Mouse (Mus musculus) neural tube, embryonic 12.5 days (tissue): ENCODE results near the gene Gpr146. TPM values are rescaled to one million over a fixed set of nuclear protein-coding genes. Genes with fewer than 3 reads are reported as not detected.
A peak's percentile ranks its signal among the peaks of the same experiment; 100 is the strongest.

Source experiments
- ATAC-seq: fragments of 200-750 bp; cut with Nextera tagmentation; 2 replicates; pipeline ENCODE4 v1.8.0; 2017; ENCODE audit warnings: low read depth, mild to moderate bottlenecking, moderate TSS enrichment, moderate library complexity; ENCODE audit not compliant: low FRiP score
- H3K27ac ChIP-seq: fragments of 300-500 bp; sonication (generic); 2 replicates; pipeline ENCODE4 v1.5.1; 2016
- H3K27me3 ChIP-seq: fragments of 300-500 bp; sonication (generic); replicated peaks from 2 replicates; pipeline ENCODE4 v1.6.1; 2016; ENCODE audit warnings: mild to moderate bottlenecking
- H3K36me3 ChIP-seq: fragments of 300-500 bp; sonication (generic); 2 replicates; pipeline ENCODE4 v1.6.1; 2016; ENCODE audit warnings: mild to moderate bottlenecking
- H3K4me1 ChIP-seq: fragments of 300-500 bp; sonication (generic); 2 replicates; pipeline ENCODE4 v1.6.1; 2016
- H3K4me2 ChIP-seq: fragments of 300-500 bp; sonication (generic); replicated peaks from 2 replicates; pipeline ENCODE4 v1.6.1; 2016; ENCODE audit warnings: mild to moderate bottlenecking
- H3K4me3 ChIP-seq: fragments of 300-500 bp; sonication (generic); 2 replicates; pipeline ENCODE4 v1.5.1; 2016
- H3K9ac ChIP-seq: fragments of 300-500 bp; sonication (generic); 2 replicates; pipeline ENCODE4 v1.6.1; 2016; ENCODE audit warnings: mild to moderate bottlenecking
- H3K9me3 ChIP-seq: fragments of 300-500 bp; sonication (generic); 2 replicates; pipeline ENCODE4 v1.6.1; 2016; ENCODE audit warnings: mild to moderate bottlenecking
- WGBS: fragments of 180-500 bp; shearing (Covaris S2); methylation state at CpG from one replicate; pipeline ENCODE4 v1.1.7; 2016; 5-methylcytosine and 5-hydroxymethylcytosine counted together
- polyA plus RNA-seq: library from polyadenylated mRNA; unstranded; fragments of >200 nt; fragmentation: Nextera tagmentation; extraction: Ambion mirVana; gene quantifications from 2 replicates; pipeline ENCODE4 v1.2.1, GENCODE M21; 2016

Gene Gpr146
- polyA plus RNA-seq, 1 experiment from 2014 or later: 1.9 TPM

- Histone ChIP-seq H3K9ac (no peak overlapping the region), H3K36me3 (no peaks in the 10 kb centered on the region), H3K4me2 (no peak overlapping the region), H3K4me3 (no peak overlapping the region), H3K4me1 (no peaks in the 10 kb centered on the region), H3K27me3 (no peaks in the 10 kb centered on the region), H3K27ac (no peak overlapping the region), H3K9me3 (no peaks in the 10 kb centered on the region)
- 90% methylated on average over 4 of the region's 4 CpGs for WGBS
- ATAC-seq: no peak
Measured at GRCm38 (mm10) chr5:139397359-139397916, 19.9 kb downstream of the Gpr146 start.

- Histone ChIP-seq H3K4me2 (no peak overlapping the region), H3K4me1 (no peaks in the 10 kb centered on the region), H3K4me3 (no peak overlapping the region), H3K27ac (no peak overlapping the region), H3K9ac (no peak overlapping the region), H3K9me3 (no peaks in the 10 kb centered on the region), H3K36me3 (no peaks in the 10 kb centered on the region), H3K27me3 (no peaks in the 10 kb centered on the region)
- peak; percentile 41; the same call in 1 of the 2 replicates for ATAC-seq
- 44% methylated on average over 5 of the region's 5 CpGs for WGBS
Measured at GRCm38 (mm10) chr5:139397959-139398753, 20.7 kb downstream of the Gpr146 start.

- Histone ChIP-seq H3K36me3 (no peaks in the 10 kb centered on the region), H3K4me1 (no peaks in the 10 kb centered on the region), H3K9ac (no peak overlapping the region), H3K27me3 (no peaks in the 10 kb centered on the region), H3K27ac (no peak overlapping the region), H3K9me3 (no peaks in the 10 kb centered on the region), H3K4me3 (no peak overlapping the region), H3K4me2 (no peak overlapping the region)
- no peak for ATAC-seq
- 85% methylated on average over 5 of the region's 5 CpGs for WGBS
Measured at GRCm38 (mm10) chr5:139398786-139399185, 21.3 kb downstream of the Gpr146 start.

- H3K4me3 ChIP-seq: no peak overlapping the region
- H3K27me3 ChIP-seq: no peaks in the 10 kb centered on the region
- 90% methylated on average over 14 of the region's 14 CpGs for WGBS
- no peak overlapping the region for H3K4me2 ChIP-seq
- no peak for ATAC-seq
- H3K27ac ChIP-seq: no peak overlapping the region
- H3K9me3 ChIP-seq: no peaks in the 10 kb centered on the region
- H3K9ac ChIP-seq: no peak overlapping the region
- H3K4me1 ChIP-seq: no peaks in the 10 kb centered on the region
- H3K36me3 ChIP-seq: no peaks in the 10 kb centered on the region
Measured at GRCm38 (mm10) chr5:139399991-139400390, 22.5 kb downstream of the Gpr146 start.

GRCm38 (mm10) chr5:139402106-139402505 is 24.6 kb downstream of the Gpr146 start:
- no peak overlapping the region for H3K9ac ChIP-seq
- no peaks in the 10 kb centered on the region for H3K27me3 ChIP-seq
- ATAC-seq: no peak
- H3K27ac ChIP-seq: no peak overlapping the region
- H3K36me3 ChIP-seq: no peaks in the 10 kb centered on the region
- H3K4me2 ChIP-seq: no peak overlapping the region
- no peaks in the 10 kb centered on the region for H3K9me3 ChIP-seq
- 89% methylated on average over 2 of the region's 2 CpGs for WGBS
- H3K4me1 ChIP-seq: peaks cover 12% of the 10 kb centered on the region; the same call in 1 of the 2 replicates
- no peak overlapping the region for H3K4me3 ChIP-seq

- H3K27me3 ChIP-seq: no peaks in the 10 kb centered on the region
Measured at GRCm38 (mm10) chr5:139403692-139404260, 26.3 kb downstream of the Gpr146 start.

GRCm38 (mm10) chr5:139404801-139405401 is 27.4 kb downstream of the Gpr146 start, which contains the start of gene C130050O18Rik:
Gene C130050O18Rik, plus strand, starts transcription at chr5:139405280.
- Histone ChIP-seq H3K27me3 (no peaks in the 10 kb centered on the region), H3K4me1 (peaks cover 17% of the 10 kb centered on the region; the same call in 1 of the 2 replicates), H3K9ac (no peak within 1 kb of the TSS), H3K27ac (no peak within 1 kb of the TSS), H3K4me2 (no peak within 1 kb of the TSS), H3K36me3 (no peaks in the 10 kb centered on the region), H3K9me3 (no peaks in the 10 kb centered on the region), H3K4me3 (no peak within 1 kb of the TSS)
- ATAC-seq: no peak
- WGBS: 76% methylated on average over 6 of the region's 6 CpGs

More at GRCm38 (mm10) chr5:139403692-139404260, 26.3 kb downstream of the Gpr146 start:
- Histone ChIP-seq H3K36me3 (no peaks in the 10 kb centered on the region), H3K4me2 (no peak overlapping the region), H3K9ac (no peak overlapping the region), H3K4me1 (peaks cover 17% of the 10 kb centered on the region; the same call in 1 of the 2 replicates), H3K4me3 (no peak overlapping the region), H3K27ac (no peak overlapping the region), H3K9me3 (no peaks in the 10 kb centered on the region)
- no peak for ATAC-seq
- 90% methylated on average over 8 of the region's 8 CpGs for WGBS

GRCm38 (mm10) chr5:139405478-139405877 is 28.0 kb downstream of the Gpr146 start:
- no peak overlapping the region for H3K4me3 ChIP-seq
- H3K4me1 ChIP-seq: peaks cover 17% of the 10 kb centered on the region; the same call in 1 of the 2 replicates
- no peak for ATAC-seq
- WGBS: 72% methylated on average over 7 of the region's 7 CpGs
- H3K9ac ChIP-seq: no peak overlapping the region
- no peaks in the 10 kb centered on the region for H3K9me3 ChIP-seq
- H3K27me3 ChIP-seq: no peaks in the 10 kb centered on the region
- no peaks in the 10 kb centered on the region for H3K36me3 ChIP-seq
- no peak overlapping the region for H3K27ac ChIP-seq
- no peak overlapping the region for H3K4me2 ChIP-seq

GRCm38 (mm10) chr5:139405953-139406352 is 28.5 kb downstream of the Gpr146 start:
- 79% methylated on average over 3 of the region's 3 CpGs for WGBS

GRCm38 (mm10) chr5:139407121-139407885 is 29.8 kb downstream of the Gpr146 start:
- Histone ChIP-seq H3K36me3 (no peaks in the 10 kb centered on the region), H3K4me1 (peaks cover 22% of the 10 kb centered on the region; the same call in 1 of the 2 replicates), H3K27me3 (no peaks in the 10 kb centered on the region), H3K27ac (no peak overlapping the region), H3K4me2 (no peak overlapping the region), H3K9me3 (no peaks in the 10 kb centered on the region), H3K9ac (no peak overlapping the region), H3K4me3 (no peak overlapping the region)
- no peak for ATAC-seq
- 89% methylated on average over 14 of the region's 14 CpGs for WGBS

More at GRCm38 (mm10) chr5:139405953-139406352, 28.5 kb downstream of the Gpr146 start:
- Histone ChIP-seq H3K9me3 (no peaks in the 10 kb centered on the region), H3K27me3 (no peaks in the 10 kb centered on the region), H3K9ac (no peak overlapping the region), H3K36me3 (no peaks in the 10 kb centered on the region), H3K27ac (no peak overlapping the region), H3K4me2 (no peak overlapping the region), H3K4me3 (no peak overlapping the region), H3K4me1 (peaks cover 17% of the 10 kb centered on the region; the same call in 1 of the 2 replicates)
- ATAC-seq: no peak

- no peaks in the 10 kb centered on the region for H3K27me3 ChIP-seq
- no peak for ATAC-seq
- WGBS: 84% methylated on average over 7 of the region's 7 CpGs
- H3K4me2 ChIP-seq: no peak overlapping the region
- H3K9me3 ChIP-seq: no peaks in the 10 kb centered on the region
- no peak overlapping the region for H3K9ac ChIP-seq
- no peaks in the 10 kb centered on the region for H3K36me3 ChIP-seq
- peaks cover 22% of the 10 kb centered on the region; the same call in 1 of the 2 replicates for H3K4me1 ChIP-seq
- H3K27ac ChIP-seq: no peak overlapping the region
- no peak overlapping the region for H3K4me3 ChIP-seq
Measured at GRCm38 (mm10) chr5:139408511-139408910, 31.0 kb downstream of the Gpr146 start.
